Mouse (Mus musculus) right cerebral cortex, postnatal 25 days (tissue): ENCODE data around the gene Adgrl3.

ENCODE experiments used
- DNase-seq: peaks from one replicate; pipeline ENCODE4 v3.0.0; 2022

Gene Adgrl3

DNA sequence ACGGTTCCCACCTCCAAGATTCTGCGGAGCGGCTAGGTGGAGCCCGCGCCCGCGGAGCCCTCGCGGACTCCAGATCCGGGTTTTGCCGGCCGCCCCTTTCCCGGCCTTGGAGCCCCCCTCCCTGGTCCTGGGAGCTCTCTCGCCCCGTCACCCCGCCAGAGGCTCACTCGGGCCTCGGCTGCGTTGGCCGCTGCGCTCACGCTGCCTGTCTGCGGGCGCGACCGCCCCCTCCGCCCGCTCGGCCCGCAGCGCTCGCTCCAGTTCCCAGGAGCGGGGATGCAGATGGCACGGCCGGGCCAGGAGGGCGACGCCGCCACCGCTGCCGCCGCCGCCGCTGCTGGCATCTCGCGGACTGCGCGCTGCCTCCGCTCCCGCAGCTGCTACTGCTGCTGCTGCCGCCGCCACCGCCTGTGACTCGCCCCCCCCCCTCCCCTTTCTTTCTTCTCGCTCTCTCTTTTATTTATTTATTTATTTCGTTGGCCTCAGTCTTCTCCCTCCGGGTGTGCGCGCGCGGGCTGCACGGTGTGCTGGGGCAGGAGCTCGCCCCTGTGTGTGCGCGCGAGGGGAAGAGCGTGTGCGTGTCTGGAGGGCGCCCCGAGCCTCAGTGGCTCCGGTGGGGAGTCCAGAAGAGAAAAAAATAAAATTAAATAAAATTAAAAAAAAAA, at the start of gene Adgrl3:
Gene Adgrl3, plus strand, starts transcription at position 549 of the 665 bp plus-strand sequence.
- peak; percentile 88 for DNase-seq

- DNase-seq, result no peak
Measured at GRCm38 (mm10) chr5:81019166-81019565, 772 bp upstream of the Adgrl3 start.

DNA sequence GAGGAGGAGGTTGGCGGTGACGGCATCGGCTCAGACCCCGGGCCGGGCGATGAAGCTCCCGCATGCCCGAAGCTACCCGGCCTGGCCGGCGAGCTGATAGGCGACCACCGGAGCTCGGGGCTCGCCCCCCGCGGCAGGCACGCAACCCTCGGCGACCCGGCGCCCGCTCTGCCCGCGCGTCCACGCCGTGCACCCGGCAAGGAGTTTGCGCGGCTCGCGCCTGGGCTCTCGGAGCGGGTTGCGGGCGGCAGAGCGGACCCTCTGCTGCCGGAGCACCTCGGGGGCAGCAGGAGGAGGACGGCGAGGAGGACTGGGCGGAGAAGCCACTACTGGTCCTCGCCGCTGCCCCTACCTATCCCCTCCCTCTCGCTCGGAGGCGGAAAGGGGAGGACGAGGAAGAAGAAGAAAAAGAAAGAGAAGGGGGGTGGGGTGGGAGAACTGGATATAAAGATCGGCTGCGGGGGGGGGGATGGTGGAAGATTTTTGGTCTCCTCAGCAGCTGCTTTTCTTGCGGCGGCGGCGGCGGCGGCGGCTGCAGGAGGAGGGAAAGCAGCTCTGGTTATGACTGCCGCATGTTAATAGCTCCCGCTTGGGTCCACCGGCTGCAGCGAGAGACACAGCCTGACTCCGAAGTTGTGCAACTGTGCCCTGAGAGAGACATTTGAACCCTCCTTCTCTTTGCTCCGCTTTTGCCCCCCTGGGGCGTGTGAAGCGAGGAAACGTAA, 505 bp downstream of the Adgrl3 start:
- DNase-seq, result peak; percentile 75

- DNase-seq, result no peak
Measured at GRCm38 (mm10) chr5:81021006-81021320, 1.0 kb downstream of the Adgrl3 start.

- DNase-seq, result peak; percentile 72
Measured at GRCm38 (mm10) chr5:81021331-81021863, 1.5 kb downstream of the Adgrl3 start.

DNA sequence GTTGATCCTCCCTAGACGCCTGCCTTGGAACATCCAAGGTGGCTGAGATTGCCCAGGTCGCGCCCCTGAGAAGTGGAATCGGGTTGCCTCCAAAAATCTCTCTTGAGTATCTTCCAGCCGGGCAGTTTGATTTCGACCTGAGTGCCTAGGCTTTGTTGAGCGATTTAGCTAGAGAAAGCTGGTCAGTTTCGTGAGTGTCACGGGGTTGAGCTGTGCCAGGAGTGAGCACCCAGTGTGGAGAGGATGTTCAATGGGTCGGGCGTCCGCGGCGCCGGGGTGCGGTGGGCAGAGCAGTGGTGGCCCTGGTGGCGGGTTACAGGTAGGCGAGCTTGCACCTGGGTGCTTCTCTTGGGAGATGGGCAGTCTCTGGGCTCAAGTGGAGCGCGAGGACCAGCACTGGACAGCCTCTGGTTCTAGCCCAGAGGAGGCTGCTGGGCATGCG, 1.9 kb downstream of the Adgrl3 start:
- DNase-seq, result no peak

DNA sequence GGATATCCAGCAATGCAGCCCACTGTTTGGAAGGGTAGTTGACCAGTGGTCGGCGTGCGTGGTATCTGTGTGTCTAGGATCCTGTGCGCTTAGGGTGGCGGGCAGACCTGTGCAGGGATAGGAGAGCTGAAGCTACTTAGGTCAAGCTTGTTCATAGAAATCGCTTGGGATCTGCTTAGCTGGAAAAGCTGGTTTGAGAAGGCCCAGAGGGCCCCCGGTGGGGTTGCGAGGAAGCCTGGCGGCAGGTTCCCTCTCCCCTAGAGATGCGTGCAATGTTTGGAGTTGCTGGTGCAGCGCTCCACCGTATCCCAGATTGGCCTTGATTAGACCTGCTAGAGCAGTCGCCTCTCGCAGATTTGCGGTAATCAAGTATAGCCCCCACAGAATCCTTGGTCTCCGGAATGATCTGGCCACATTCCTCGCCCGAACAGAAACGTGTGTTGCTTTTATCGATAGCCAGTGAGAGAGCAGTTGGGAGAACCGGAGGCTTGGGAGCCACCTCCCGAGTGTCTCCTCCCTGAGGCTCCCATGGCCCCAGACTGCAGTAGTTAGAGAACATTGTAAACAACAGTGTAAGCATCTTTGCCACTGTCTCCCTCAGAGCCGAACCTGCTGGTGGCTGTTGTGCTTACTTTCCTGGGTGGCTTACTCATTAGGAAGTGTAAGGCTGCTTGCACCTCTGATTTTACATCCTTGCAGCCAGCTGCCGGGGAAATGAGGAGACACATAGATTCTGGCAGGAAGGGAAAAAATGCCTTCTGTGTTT, 2.6 kb downstream of the Adgrl3 start:
- DNase-seq, result peak; percentile 60

DNA sequence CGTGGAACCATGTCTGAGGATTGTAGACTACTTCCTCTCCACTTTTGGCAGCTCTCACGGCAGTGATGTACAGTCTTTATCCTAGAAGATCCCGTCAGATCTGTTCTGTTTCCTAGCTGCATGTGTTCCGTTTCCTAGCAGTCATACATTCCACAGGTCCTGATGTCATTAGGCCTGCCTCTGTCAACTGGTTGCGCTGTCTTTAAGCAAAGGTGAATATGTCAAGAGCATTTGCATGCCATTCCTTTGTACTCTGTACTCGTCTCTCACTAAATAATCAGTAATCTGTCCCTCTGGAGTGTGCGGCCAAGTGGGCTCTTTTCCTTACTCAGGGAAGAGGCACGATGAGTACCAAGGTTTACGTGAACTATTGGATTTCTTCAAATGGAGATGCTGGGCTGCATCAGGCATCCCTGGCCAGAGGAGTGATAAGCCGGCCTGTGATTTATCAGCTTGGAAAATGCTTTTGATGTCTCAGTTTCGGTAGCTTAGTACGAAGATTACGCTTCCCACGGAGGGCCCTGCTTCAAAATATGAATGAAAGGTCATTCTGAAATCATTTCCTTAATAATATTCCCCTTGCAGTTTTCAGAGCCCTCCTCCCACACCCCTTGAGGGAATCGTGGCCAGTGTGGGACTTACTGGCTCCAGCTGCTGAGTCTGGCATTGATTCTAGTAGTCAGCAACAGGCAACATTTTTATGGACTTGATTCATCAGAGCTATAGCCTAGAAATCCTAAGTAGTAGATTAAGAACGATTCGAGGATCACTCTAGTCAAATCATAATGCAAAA, 4.2 kb downstream of the Adgrl3 start:
- no peak for DNase-seq

DNA sequence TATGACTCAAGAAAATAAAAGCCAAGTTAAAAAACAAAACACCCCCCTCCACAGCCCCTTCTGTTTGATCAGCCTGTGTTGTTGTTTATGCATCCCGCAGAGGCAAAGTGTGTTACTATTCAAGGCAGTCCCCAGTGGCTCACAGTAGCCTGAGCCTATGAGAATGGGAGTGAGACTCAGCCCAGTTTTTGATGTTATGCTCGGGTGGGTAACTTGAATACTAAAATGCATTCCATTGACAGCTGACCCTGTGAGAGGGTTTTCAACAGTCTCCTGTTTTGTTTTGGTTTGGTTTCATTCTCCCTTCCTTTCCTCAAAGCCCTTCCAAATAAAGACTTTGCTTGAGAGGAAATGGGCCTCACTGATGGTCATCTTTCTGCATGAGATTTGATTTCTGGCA, 8.9 kb downstream of the Adgrl3 start:
- DNase-seq, result no peak

DNA sequence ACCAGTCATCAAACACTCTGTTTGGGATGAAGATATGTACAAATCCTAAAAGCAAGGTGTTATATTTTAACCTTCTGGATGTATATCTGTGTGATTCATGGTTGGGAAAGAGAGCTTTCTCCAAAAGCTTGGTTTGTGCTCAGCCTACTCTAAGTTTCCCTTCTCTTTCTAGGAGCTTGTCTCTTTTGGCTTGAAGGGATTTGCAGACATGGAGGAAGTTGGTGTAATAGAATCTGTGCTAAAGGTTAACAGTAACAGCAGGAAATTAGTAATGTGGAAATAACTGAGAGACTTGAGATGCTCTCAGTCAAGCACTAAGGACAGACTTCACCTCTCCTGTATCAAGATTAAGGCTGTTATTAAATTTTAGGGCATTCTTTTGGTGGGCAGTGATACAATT, 17.2 kb downstream of the Adgrl3 start:
- DNase-seq, result no peak

- DNase-seq, result no peak
Measured at GRCm38 (mm10) chr5:81043875-81044274, 23.9 kb downstream of the Adgrl3 start.

GRCm38 (mm10) chr5:81046128-81046527, 26.2 kb downstream of the Adgrl3 start:
- DNase-seq, result no peak

DNA sequence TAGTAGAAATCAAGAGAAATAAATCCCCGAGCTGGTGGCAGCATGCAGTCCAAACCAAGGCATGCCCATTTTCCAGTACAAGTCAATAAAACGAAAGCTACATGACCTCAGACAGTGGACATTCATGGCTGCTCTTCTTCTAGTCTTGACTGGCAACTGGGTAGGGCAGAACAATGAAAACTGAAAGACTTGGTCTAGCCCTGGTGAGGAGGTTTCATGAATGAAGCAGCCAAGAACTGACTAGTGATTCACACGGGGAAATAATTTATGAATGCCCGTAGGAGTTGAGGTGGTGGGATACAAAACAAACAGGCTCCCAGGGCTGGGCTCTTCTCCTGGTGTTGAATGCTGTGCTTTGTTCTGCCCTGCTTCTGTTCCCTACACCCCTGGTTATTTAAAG, 34.7 kb downstream of the Adgrl3 start:
- no peak for DNase-seq

- no peak for DNase-seq
Measured at GRCm38 (mm10) chr5:81055253-81055652, 35.3 kb downstream of the Adgrl3 start.

GRCm38 (mm10) chr5:81058122-81058521, 38.2 kb downstream of the Adgrl3 start:
- no peak for DNase-seq

DNA sequence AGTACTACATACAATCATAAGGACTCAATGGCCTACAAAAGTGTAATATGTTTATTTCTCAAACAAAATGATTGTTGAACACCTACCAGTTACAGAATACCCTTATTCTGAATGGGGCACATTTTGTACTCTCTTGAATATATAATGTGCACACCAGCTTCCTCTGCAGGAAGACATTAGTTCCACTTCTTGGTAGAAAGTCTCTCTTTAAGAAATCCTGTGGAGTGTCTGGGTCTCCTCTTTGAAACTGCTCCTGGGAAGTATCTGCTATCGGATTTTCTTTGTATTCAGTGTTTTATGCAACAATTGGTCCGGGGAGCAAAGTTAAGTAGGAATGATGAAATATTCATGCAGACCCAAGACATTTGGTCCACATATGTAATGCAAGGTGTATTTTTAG, 41.0 kb downstream of the Adgrl3 start:
- no peak for DNase-seq

GRCm38 (mm10) chr5:81061386-81061785, 41.4 kb downstream of the Adgrl3 start:
- DNase-seq, result no peak

DNA sequence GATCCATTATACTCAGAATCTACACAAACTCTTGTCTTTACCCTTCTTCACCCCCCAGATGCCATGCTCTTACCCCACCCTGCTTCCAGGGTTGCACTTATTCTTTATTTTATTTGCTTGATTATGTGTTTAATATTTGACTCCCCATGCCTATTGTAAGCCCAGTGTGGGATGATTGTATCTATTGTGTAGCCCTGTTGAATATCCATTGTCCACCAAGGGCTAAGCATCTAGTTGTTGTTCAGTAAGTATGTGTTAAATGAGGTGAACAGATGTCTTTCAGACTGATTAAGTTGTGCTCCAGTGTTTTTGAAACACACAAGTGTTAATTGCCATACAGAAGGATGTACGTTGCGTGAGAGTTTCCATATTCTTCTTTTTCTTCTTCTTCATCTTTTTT, 44.1 kb downstream of the Adgrl3 start:
- no peak for DNase-seq

DNA sequence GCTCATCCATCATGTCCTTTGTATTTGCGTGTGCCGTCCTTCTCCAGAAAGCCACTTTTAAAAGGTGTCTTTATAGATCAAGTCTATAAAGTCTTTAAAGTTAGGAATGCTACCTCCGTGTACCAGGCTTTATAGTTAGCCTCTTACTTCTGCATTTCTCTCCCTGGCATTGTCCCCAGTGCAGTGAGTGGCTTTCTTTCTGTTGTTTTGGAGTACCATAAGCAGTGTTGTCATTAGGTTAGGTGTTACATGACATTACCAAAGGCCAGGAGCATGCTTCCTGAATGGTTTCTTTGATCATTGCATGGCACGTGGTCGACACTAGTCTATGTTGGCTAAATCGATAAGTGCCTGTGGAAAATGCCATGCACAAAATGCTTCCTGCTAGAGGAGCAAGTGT, 48.2 kb downstream of the Adgrl3 start:
- no peak for DNase-seq

GRCm38 (mm10) chr5:81068839-81069238, 48.9 kb downstream of the Adgrl3 start:
- DNase-seq, result no peak

GRCm38 (mm10) chr5:81072888-81073287, 53.0 kb downstream of the Adgrl3 start:
- DNase-seq, result no peak

DNA sequence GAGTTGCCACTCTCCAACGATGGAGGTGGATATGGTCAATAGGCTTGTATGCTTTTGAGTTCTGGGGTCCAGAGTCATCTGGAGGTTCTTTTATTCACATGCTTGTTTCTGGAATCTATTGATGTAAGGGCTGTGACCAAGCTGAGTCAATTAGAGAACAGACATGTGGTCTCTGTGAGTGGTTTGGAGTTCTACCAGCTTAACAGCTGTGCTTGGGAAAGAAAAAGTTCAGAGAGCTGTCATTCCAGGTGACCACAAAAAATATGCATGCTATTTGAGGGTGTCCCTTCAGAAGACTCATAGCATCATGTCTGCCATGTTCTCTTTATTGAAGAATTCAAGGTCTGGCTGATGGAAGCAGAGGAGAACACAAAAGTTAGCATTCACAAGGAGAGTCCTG, 53.9 kb downstream of the Adgrl3 start:
- DNase-seq, result no peak

GRCm38 (mm10) chr5:81076377-81076776, 56.4 kb downstream of the Adgrl3 start:
- no peak for DNase-seq
